Mouse (Mus musculus) liver, adult (tissue): Measurements from ENCODE around the gene Pgpep1l.

ENCODE experiments used
- GATA4 ChIP-seq: IDR thresholded peaks from 2 replicates; pipeline ENCODE4 v1.6.1; 2014; ENCODE audit warnings: mild to moderate bottlenecking, low read length; ENCODE audit not compliant: insufficient replicate concordance

Pgpep1l gene

DNA sequence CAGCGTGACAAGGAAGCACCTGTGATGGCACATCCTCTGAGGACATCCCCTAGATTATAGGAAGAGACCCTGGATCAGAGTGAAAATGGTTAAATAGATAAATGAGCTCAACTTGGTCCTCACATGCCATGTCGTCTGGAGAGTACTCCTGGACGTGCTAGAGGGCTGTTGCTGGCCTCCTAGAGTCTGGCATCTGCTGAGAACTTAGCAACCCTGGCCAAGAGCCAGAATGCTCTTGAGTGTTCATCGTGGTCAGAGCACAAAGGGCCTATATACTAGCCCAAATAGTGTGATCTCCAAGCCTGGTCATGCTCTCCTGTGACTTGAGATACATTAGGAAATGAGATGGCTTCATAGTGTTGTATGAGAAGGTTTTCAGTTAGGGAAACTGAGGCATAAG lies 53.6 kb downstream of the Pgpep1l start:
- no peak for TF ChIP-seq GATA4

DNA sequence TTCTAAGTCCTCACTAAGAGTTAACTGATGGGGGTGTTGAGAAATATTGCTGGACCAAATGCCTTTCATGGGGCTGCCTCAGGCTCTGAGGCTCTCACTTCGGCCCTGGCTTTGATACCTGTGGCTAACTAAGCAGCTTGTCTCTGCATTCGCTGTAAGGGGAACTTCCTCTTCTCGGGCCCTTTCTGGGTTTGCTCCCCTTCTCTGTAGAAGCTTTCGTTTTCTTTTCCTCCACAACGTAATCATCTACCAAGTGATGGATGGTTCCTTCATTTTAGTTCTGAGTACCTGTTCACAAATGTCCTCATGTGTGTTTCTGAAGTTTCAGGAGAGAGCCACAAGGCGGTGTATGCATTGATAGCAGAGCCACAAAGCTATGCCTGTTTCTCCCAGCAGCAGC lies 55.0 kb downstream of the Pgpep1l start:
- no peak for TF ChIP-seq GATA4

DNA sequence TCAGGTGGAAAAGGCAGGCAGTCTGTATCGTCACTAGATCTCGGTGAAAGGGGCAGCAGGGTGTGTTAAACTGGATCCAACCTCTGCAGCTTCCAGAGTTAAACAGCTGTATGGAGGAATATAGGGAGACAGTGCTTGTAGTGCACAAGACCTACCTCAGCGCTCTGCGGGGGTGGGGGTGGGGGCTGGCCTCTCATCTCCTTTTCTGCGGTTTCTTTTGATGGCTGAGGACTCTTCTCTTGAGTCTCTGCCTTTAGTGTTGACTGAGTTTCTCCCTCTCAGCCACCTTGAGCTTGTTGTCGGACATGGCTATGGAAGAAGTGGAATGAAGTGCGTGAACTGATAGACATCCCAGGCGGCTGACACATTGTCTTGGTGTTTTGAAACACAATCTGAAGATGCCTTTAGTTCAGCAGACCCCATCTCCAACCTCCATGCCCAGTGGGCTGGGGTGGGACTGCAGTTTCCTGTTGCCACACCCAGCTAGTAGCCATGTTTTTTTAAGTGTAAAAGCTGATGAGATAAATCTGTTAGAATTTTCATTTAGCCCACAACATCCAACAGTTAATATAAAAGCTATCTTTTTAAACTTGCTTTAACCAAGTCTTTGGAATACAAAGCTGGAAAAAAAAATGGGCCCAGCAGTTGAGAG lies 58.1 kb downstream of the Pgpep1l start:
- TF ChIP-seq GATA4, result no peak

DNA sequence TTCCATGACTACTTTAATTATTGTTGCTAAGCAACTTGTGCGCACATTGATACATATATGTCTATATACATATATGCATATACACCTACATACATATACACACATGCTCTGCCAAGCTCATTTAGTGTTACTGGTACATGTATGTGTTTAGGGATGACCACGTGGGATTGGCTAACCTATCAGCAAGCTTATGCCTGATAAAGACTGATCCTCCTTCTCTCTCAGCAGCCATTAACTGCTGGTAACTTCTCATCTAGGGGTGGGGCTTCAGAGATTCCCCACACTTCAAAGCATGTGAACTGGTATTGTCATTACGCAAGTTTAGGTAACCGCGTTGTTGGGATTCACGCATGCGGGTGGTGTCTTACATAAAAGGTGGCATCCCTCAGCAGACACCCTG lies 64.4 kb downstream of the Pgpep1l start:
- TF ChIP-seq GATA4, result no peak

DNA sequence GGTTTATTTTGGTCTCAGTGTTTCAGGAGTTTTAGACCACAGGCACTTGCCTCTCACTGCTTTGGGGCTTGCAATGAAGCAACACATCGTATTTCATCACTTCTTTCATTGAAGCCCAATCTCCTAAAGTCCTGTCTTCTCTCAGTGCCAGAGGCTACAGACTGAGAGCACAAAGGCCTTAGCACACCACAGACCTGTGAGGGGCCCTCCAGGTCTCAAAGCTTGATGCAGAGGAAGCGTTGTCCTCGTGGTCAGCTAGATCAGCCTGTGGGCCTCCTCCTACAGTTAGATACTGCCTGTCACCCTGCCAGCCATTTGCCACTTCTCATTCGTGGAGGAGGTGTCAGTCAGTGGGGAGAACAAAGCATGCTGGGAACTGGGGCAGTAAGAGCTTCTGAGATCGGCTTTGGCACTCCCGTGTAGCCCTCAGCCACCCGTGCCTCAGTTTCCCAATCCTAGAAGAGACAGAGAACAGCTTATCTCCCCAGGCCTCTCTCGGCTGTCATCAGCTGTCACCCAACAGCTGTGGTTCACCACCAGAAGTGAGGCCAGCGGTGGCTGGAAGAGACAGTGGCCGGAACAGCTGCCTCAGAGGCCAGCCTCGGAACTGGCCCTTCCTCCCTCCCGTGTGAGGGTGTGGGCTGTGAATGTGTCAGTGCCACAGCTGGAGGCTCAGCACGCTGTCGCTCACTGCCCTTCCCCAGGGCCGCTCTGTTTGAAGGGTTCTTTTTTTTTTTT lies 69.9 kb downstream of the Pgpep1l start:
- TF ChIP-seq GATA4, result no peak

DNA sequence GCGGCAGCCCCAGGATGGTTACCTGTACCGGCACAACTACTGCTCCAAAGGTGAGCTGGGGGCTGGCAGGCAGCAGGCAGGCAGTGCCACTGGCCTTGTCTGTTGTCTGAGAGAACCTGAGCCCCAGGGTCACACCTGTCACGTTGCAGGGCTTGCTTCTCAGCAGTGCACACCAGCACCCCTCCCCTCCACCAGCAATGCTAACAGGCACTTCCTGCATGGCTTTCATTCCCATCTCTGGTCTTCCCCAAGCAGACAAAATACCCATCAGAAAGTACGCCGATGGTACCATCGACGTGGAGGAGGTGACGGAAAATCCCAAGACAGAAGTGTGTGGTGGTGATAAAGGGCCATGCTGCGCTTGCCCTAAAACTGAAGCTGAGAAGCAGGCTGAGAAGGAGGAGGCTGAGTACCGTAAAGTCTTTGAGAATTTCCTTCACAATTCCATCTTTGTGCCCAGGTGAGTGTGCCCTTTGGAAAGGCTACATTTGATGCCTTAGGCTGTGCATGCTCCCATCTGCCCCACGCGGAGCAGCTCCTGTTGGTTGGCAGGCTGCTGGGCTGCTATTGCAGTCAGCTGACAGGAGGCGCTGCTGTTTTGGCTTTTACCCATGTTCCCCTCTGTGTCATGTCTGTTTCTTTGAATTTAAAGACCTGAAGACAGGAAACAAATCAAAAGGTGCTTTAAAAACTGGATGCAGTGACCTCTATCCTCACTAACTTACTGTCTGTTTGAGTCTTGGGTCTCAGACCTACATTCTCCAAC lies 74.2 kb downstream of the Pgpep1l start:
- no peak for TF ChIP-seq GATA4

DNA sequence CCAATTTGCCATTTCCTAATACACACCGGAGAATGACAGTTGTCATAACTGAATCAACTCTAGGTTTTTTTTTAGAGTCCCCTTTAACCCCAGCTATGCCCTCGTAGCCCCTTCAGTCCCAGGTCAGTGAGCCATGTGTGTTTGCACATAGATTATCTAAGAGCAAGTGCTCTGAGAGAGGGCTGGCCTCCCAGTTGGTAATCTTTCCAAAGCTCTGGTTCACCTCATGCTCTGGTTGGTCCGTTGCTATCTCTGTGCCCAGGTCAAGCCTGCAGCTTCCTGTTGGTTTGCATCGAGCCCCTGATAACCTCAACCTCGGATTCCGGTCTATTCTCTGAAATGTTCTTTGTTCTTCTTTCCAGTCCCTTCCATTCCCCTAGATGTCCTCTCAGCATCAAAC lies 74.8 kb downstream of the Pgpep1l start:
- TF ChIP-seq GATA4, result no peak
